Mouse (Mus musculus) liver, embryonic 14.5 days (tissue): ENCODE measurements at regions not wholly inside any gene's neighbourhood (a gene's known extent, or its start where the extent isn't known, plus 50 kb on each side); places are given as distances from the start of the nearest gene placed in this dataset.

Experiments used
- CTCF ChIP-seq: IDR thresholded peaks from 2 replicates; pipeline ENCODE4 v1.5.1; 2016; ENCODE audit warnings: antibody characterized with exemption, low read depth, control low read depth
- EP300 ChIP-seq: IDR thresholded peaks from 2 replicates; pipeline ENCODE4 v1.6.1; 2016; ENCODE audit warnings: antibody characterized with exemption, low read depth

DNA sequence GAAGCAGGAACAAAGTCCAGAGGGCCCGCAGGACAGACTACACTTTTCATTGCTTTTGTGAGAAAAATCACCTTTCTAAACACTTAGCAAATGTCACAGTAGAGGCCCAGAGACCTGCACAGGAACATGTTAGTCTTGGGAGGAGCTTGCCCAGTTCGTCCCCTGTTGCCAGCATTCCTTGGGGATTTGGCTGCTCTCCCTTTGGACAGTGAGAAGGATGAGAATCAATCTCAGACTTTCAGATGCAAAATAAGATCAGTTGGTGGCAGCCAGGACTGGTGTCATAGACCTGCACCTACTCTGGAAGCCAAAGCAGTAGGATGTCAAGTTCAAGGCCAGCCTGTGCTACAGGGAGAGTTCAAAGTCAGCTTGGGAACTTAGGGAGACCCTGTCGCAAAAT lies 80.7 kb upstream of the Tpm1 start:
- no peak for TF ChIP-seq CTCF
- TF ChIP-seq EP300, result no peak
